Mouse (Mus musculus) heart, postnatal 14 days (tissue): Measurements from ENCODE around the gene Eif4g1. TPM values are rescaled to one million over a fixed set of nuclear protein-coding genes. Genes with fewer than 3 reads are reported as not detected.

ENCODE experiments used
- DNase-seq, 2 experiments: peaks; one replicate each; pipeline ENCODE4 v3.0.0; 2021 to 2022
- intact Hi-C: fragments of 180-260 bp; cut with DNase I; formaldehyde crosslinking; loops from one replicate; pipeline ENCODE4 v1.15.1; 2025
- total RNA-seq, 2 experiments: library from RNA; stranded (reverse); gene quantifications; 2 replicates each; pipeline ENCODE4 v1.2.3; 2021

Eif4g1 gene
- total RNA-seq, 2 experiments from 2014 or later, result 329 to 343 TPM

DNA sequence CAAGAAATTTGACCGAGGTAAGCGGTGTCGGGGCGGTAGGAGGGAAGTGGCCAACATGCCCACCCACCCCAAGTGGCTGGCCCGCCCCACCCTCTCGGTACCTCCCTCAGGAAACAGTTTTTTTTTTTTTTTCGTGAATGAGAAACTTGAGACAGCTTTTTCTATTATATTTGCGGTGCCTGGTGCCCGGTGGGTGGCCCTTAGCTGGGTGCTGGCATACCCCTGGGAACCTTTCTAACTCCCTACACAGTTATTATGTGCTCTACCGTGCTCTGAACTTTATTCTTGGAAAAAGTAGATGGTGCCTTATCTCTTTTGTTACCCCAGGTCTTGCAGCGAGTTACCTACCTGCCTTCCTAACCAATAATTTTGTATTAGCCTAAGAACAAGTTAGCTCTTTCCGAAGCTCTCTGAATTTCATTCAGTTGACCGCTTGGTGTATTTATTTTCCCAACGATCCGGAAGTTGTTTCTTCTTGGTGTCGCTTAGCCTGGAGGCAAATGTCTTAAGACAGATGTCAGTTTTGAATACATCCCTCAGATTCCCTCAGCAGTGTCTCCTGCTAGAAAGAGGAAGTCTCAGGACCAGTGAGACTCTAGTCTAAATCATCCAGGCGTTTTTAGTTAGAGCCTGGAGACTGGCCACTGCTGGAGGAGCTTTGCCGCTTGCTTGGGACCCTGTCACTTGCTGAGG, 50.0 kb downstream of the Eif4g1 start:
- no peak for DNase-seq
- intact Hi-C loops, result loop anchor here (10.0 kb wide), 1 partner anchor 977 kb away; the partner anchor contains the start of gene 2510009E07Rik

DNA sequence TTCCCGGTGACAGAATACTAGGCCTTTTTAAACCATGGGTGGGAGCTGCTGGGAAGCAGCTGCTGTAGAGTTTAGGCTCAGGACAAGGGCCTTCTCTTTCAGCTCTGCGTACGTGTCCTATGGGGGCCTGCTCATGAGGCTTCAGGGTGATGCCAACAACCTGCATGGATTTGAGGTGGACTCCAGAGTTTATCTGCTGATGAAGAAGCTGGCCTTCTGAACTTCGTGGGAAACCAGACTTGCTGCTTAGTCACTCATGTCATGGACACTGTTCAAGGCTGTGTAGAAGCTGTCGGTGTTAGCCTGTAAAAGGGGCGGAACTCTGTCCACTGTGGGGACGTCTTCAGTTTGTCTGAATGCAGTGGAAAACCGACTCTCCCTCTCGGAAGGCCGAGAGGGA, 53.7 kb downstream of the Eif4g1 start:
- intact Hi-C loops, result loop anchor here (10.0 kb wide), 1 partner anchor 173 kb away; no protein-coding TSS in a partner anchor
- no peak for DNase-seq

DNA sequence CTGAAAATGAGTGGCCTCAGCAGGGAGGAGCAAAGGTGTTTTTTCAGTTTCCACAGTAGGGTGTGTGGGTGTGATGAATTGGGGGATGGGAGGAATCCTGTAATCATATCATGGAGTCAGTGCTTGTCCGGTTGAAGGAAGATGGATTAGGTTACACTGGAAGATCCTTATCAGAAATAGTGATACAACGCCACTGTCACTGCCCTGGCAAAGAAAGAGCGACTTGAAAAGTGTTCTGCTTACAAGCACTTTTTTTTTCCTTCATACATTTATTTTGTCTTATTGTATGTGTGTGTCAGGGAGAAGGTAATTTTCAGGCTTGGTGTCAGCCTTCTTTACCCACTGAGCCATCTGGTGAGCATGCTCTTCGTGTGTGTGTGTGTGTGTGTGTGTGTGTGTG, 54.6 kb downstream of the Eif4g1 start:
- no peak for DNase-seq
- intact Hi-C loops, result loop anchor here (10.0 kb wide), 1 partner anchor 172 kb away; no protein-coding TSS in a partner anchor

DNA sequence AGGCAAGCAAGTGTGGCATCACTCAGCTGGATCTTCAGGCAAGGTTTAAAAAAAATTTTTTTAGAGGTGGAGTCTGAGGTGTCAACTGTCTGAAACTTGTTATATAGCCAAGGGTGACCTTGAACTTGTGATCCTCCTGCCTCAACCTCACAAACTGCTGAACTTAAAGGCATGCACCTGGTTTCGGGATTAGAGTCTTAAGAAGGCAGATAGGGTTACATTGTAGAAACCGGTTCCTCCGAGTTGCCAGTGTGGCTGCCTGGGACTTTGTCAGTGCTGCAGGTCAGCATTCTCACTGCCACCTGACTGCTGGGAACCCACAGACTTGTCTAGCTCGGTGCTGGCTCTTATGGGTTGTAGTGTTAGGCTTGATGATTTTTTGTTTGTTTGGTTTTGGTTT, 55.1 kb downstream of the Eif4g1 start:
- no peak for DNase-seq
- intact Hi-C loops, result loop anchor here (10.0 kb wide), 1 partner anchor 172 kb away; no protein-coding TSS in a partner anchor

DNA sequence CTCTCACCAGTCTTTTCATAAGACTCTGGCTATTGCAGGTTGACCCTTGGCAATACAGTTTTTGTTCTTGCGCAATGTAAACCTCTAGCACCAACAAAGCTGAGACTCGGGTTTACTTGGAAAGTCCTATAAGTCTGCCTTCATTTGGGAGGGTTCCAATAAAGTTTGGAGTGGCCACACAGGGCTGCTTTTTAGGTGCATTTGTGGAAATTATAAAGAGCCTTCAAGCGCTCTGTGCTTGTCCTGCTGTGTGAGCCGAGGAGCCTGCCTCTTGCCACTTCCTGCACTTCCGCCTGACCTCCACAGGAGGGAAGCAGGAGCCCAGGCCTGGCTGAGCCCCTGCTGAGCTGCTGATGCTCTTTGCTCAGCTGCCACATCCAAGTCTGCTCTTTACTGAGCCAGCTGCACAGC, 56.2 kb downstream of the Eif4g1 start:
- DNase-seq, result peak; percentile 65 to 76
- intact Hi-C loops, result loop anchor here (1.0 to 10.0 kb wide), 2 partner anchors 37 to 170 kb away; no protein-coding TSS in a partner anchor

DNA sequence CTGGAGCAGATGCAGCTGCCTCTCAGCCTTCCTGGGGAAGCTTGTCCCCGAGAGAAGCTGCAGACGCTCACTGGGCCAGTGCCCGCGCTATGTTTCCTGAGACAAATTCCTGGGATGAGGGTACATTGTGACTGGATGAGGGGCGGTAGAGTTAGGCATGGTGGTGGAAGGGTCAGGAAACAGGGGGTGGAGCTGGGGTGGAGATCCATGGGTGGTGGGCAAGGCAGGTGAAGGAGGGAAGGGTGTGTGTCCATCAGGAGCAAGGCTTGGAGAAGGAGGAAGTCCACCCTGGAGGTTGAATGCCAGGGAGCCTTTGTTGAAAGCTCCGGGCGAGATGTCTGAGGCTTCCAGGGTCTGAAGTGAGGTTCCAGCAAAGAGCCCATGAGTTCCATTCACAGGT, 57.2 kb downstream of the Eif4g1 start:
- intact Hi-C loops, result loop anchor here (5.0 to 10.0 kb wide), 2 partner anchors 169 to 467 kb away; no protein-coding TSS in a partner anchor
- no peak for DNase-seq

DNA sequence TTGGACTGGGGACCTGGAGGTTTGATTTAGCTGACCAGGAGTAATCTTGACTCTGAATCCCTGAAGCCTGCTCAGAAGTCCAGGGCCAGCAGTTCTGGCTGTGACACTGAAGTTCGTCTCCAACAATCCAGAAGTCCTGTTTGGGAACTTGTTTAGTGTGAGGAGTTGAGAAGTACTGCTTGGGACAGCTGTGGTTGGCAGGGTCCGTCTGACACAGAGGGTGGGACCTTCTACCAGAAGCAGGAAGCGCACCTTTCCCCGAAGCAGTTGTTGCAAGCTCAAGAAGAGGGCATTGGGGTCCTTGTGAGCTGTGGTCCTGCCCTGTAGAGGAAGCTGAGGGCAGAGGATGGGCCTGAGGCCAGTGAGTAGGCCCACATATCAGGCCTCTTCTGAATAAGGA, 57.6 kb downstream of the Eif4g1 start:
- intact Hi-C loops, result loop anchor here (5.0 to 10.0 kb wide), 2 partner anchors 169 to 467 kb away; no protein-coding TSS in a partner anchor

DNA sequence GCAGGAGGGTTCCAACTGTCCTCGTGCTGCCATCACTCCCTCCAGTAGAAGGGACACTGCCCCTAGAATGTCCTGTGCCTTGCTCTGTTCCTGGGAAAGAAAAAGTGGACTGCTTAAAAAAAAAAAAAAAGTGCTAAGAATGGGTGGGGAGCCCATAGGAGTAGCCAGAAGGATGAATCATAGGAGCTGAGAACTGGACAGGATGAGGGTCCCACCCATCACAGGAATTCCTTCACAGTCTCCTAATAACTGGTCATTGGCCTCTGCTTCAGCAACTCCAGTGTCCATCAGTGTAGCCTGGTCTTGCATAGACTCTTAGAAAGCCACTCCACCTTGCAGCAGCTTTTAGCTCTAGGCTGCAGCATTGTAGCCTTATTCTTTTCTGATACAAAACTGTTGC, 58.3 kb downstream of the Eif4g1 start:
- DNase-seq, result no peak
- intact Hi-C loops, result loop anchor here (5.0 to 10.0 kb wide), 2 partner anchors 168 to 466 kb away; no protein-coding TSS in a partner anchor

More for the DNA sequence above, 57.6 kb downstream of the Eif4g1 start:
- no peak for DNase-seq

DNA sequence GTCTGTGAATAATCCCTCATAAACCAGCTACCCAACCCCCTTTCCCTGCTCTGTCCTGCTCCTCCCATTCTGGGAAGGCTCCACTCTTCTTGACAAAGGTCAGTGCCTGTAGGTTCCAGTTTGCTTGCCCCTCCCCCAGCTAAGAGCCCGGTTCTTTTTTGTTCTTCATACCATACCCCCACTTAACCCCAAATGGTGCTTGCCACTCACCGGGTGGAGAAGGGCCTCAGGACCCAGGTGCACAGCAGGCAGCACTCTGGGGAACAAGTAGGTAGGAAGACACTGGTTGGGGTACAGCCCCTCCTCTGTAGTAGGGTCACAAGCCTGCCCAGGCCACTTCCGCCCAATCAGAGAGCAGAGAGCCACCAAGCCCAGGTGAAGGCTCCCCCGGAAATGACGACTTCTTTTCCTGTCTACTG, 62.2 kb downstream of the Eif4g1 start:
- DNase-seq, result no peak
- intact Hi-C loops, result no loop called here

DNA sequence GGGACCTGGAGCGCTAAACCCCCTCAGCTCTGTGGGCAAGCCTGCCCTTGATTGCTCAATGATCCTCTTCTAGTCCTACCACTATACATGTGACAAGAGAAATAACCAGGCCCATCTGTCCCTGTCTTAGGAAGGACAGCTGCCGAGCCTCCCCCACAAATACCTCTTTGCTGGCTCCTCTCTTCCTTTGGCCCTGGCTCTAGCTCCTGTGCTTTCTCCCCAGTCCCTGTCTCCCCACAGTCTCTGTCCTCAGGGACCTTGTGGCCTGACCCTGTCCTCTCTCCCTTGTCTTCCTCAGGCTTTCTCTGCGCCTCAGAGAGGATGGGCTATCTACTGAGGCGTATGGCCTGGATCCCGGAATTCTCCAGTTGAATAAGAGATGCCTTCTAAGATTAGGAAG, 63.6 kb downstream of the Eif4g1 start:
- intact Hi-C loops, result no loop called here
- DNase-seq, result no peak

DNA sequence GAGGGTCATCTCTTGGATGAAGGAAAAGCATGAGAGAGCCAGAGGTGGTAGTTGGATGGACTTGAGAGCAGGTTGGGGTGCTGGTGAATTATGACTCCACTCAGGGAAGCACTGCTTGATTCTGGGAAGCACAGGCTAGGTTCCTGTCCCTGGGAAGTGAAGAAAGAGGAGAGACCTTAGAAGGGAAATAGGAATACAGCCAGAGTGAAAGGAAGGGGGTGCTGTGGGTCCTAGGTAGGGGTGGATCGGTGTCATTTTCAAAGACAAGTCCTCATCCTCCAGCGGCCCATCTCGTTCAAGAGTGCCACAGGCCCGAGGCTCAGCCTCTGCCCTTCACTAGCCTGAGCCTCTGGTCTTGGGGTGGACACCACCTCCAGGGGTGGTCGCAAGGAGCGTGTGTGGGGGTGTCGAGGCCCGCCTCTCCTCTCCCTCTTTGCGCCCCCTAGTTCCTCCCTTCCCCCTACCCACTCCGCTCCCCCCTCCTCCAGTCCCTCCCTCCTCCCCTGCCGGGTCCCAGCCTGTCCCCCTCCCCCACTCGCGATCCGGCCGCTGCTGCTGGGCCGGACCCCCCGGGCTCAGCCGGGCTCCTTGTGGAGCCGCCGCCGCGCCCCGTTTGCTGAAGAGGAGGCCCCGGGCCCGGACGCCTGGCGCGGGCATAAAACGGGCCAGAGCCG, 64.3 kb downstream of the Eif4g1 start:
- DNase-seq, result no peak
- intact Hi-C loops, result no loop called here

DNA sequence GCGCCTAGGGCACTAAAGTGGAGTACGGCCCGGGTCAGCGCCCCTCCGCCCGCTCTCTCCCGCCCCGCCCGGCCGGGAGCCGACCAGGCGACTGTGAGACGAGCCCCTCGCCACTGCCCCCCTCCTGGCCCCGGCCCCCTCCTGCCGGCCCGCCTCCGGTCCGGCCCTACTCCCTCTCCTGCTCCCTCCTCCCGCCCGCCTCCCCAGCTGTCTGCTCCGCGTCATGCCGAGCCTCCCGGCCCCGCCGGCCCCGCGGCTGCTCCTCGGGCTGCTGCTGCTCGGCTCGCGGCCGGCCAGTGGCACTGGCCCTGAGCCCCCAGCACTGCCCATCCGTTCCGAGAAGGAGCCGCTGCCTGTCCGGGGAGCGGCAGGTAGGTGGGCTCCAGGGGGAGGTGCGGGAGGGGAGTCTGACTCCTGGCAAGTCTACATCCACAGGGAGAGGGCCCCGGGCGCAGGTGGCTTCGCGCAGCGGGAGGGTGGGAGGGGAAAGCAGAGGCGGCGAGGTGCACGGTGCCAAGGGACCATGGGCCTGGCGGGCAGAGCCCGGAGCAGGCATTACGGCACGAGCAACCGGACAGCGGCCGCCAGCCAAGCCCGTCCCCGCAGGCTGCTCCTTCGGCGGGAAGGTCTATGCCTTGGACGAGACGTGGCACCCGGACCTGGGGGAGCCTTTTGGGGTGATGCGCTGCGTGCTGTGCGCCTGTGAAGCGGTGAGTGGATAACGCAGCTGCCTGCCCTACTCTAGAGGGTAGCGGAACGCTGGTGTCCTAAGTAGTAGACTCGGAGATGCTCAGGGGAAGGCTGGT, 65.0 kb downstream of the Eif4g1 start, which contains the start of gene Chrd:
Gene Chrd (plus strand): TSS at position 203 of the 806 bp plus-strand sequence.
- peak; percentile 77 to 78 for DNase-seq
- intact Hi-C loops, result no loop called here

DNA sequence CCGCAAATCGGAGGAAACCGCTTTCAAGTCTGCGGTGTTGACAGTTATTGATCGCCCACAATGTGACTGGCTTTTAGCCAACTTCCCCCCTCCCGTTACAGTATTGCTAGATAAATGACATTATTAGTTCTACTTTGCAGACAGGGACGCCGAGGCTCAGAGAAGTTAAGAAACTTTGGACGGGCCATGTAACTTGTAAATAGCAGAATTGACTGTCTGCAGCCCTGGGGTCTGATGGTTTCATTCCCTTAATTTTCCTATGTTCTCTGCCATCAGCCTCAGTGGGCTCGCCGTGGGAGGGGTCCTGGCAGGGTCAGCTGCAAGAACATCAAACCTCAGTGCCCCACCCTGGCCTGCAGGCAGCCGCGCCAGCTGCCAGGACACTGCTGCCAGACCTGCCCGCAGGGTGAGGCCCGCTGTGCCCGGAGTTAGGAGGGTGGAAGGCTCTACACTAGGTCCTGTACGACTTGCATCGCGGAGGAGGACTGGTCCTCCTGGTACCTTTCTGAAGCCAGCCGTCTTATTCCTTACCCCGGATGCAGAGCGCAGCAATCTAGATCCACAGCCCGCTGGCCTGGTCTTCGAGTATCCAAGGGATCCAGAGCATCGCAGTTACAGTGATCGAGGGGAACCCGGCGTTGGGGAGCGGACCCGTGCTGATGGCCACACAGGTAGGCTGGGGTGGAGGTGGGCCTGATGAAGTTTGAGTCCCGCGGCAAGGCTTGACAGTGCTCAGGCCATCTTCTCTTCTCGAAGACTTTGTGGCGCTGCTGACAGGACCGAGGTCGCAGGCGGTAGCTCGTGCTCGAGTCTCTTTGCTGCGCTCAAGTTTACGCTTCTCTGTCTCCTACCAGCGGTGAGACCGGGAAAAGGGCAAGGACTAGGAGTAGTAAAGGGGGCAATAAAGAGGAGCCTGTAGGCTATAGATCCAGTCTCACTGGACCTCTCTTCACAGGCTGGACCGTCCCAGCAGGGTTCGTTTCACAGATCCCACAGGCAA, 65.9 kb downstream of the Eif4g1 start, which contains the start of gene Thpo:
Gene Thpo (minus strand): TSS at position 781 of the 1,000 bp plus-strand sequence.
- DNase-seq, result no peak
- intact Hi-C loops, result no loop called here

DNA sequence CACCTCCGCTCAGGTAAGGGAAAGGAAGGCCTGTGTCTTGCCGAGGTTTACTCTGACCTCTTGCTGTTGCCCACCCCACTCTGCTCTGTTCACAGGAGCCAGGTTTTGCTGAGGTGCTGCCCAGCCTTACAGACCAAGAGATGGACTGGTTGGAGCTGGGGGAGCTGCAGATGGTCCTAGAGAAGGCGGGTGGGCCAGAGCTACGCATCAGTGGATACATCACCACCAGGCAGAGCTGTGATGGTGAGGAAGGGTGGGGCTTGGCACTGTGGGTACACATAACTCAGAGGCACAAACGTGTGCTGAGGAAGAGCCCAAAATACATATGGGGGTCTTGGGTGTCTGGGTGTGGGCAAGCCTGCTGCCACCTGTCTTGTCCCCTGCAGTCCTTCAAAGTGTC, 67.5 kb downstream of the Eif4g1 start:
- no peak for DNase-seq
- intact Hi-C loops, result no loop called here

DNA sequence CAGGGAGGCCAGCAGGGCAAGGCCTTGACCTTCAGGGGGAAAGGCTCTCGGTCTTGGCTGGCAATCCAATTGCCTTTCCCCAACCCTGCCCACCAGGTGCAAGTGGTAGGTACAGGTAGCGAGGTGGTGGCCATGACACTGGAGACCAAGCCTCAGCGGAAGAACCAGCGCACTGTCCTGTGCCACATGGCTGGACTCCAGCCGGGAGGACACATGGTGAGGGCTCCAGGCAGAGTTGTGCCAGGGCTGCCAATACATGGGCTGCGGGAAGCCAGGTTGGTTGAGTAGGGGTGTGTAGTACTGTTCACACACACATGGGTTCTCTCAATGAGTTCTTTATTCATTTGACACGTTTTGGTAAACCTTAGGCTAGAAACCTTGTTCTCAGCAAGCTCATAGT, 68.1 kb downstream of the Eif4g1 start:
- intact Hi-C loops, result no loop called here

DNA sequence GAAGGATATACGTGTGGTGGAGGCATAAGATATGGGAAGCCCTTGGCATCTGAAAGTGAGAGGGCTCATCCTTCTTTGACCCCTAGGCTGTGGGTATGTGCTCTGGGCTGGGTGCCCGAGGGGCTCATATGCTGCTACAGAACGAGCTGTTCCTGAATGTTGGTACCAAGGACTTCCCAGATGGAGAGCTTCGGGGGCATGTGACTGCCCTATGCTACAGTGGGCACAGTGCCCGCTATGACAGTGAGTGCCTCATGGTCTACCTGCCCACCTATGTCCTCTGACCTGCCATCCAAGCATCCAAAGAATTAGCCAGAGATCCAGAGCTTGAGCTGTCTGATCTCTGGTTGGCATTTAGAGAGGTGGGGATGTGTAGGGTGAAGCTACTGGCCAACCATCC, 68.7 kb downstream of the Eif4g1 start:
- intact Hi-C loops, result no loop called here
- no peak for DNase-seq

More for the DNA sequence above, 68.1 kb downstream of the Eif4g1 start:
- no peak for DNase-seq

DNA sequence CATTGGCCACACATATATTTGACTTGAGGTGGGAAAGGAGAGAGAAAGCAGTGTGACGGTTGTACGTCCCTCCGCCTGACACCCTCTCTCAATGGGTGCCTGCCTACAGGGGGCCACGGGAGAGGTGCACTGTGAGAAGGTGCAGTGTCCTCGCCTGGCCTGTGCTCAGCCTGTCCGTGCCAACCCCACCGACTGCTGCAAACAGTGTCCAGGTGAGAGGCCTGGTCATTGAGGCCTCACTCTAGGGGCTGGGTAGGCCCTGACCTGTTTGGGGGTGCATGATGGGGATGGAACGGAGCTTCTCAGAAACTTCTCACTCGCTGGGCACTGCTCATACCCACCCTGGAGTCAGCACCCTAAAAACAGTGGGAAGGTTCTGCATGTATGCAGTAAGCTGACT, 71.7 kb downstream of the Eif4g1 start:
- intact Hi-C loops, result no loop called here
- no peak for DNase-seq
